Mouse (Mus musculus) brain, embryonic 14.5 days (tissue): ENCODE measurements at regions not wholly inside any gene's neighbourhood (a gene's known extent, or its start where the extent isn't known, plus 50 kb on each side); places are given as distances from the start of the nearest gene placed in this dataset.

Experiments
- CTCF ChIP-seq: fragments of 200-500 bp; IDR thresholded peaks from 2 replicates; pipeline ENCODE4 v1.5.1; 2012; ENCODE audit warnings: inconsistent platforms, mild to moderate bottlenecking, moderate library complexity, borderline replicate concordance; ENCODE audit not compliant: insufficient read depth, insufficient read length; ENCODE audit errors: extremely low read depth
- POLR2A ChIP-seq: fragments of 200-500 bp; IDR thresholded peaks from 2 replicates; pipeline ENCODE4 v1.6.1; 2012; ENCODE audit warnings: mild to moderate bottlenecking, inconsistent platforms, borderline replicate concordance; ENCODE audit not compliant: poor library complexity, insufficient read depth, insufficient read length, severe bottlenecking; ENCODE audit errors: extremely low read depth

DNA sequence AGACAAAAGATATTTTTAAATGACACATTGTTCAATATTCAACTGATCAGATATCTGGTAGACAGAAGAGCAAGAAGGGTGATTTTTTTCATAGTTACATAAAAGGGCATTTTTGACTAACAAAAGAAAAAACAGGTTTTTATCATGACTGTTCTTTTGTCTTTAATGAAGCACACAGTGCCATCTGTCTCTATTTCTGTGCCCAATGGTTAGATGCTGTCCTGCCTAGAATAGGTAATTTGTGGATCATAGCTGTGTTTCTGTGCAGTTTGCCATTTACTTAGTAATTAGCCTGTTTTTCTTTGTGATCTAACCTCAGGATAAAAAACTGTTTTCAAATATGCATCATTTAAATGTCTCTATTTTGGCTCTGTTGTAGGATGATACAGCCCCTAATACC is 114.4 kb upstream of the Tbc1d2b start:
- TF ChIP-seq POLR2A (no peak), CTCF (no peak)
